Mouse (Mus musculus): Measurements from ENCODE around the gene Robo4.

DNA sequence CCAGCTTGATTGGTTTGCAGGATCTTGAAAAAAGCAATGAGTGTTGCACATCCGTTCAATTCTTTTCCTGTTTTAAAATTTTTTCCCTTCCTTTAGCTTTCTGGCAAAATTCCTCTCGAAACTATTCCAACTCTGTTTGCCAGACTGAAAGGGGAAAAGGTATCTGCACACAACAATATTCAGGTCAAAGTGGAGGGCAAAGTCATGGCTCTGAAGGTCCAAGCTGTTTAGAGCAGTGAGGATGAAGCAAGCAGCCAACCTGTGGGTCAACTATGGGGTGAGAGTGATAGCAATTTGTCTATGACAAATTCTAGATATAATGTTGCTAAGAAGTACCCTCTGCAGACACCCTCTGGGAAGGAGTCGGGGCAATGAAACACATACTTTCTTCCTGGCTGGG, 13.0 kb downstream of the Robo4 start:
- no peak for TF ChIP-seq E2F4 (IDR thresholded peaks at IDR 0.05; ENCODE audit: insufficient read depth)
- TF ChIP-seq POLR2A (IDR thresholded peaks at IDR 0.05; ENCODE audit: insufficient read length, low read depth), result no peak
- no peak for TF ChIP-seq POLR2AphosphoS2 (IDR thresholded peaks at IDR 0.05; ENCODE audit: insufficient read length, low read depth)
- no peak for TF ChIP-seq TCF3 (IDR thresholded peaks at IDR 0.05; ENCODE audit: insufficient read length, low read depth)
- no peak for TF ChIP-seq MYOG (IDR thresholded peaks at IDR 0.05; ENCODE audit: control insufficient read depth in 1 of 3, insufficient read depth in 1 of 3, insufficient read length in 2 of 3, low read depth in 2 of 3)
- no peak for TF ChIP-seq MYOD1 (IDR thresholded peaks at IDR 0.05; ENCODE audit: control insufficient read depth in 1 of 3, insufficient read length in 2 of 3, low read depth in 2 of 3)
- TF ChIP-seq MAX (IDR thresholded peaks at IDR 0.05; ENCODE audit: low read depth), result no peak
